Mouse (Mus musculus) erythroblast, adult 5-6 weeks (primary cell): ENCODE data around the gene Olfr320. TPM values are rescaled to one million over a fixed set of nuclear protein-coding genes. Genes with fewer than 3 reads are reported as not detected.
"Not testable (repeated sequence)": the region's sequence is repeated elsewhere in the genome, so short reads cannot be mapped to it uniquely, and the experiment has no call there.

ENCODE experiments used
- ATAC-seq: replicated peaks from 2 replicates; pipeline ENCODE4 v1.8.0; 2016; ENCODE audit warnings: moderate number of reproducible peaks, mild to moderate bottlenecking, moderate TSS enrichment, inconsistent platforms; ENCODE audit not compliant: poor library complexity, low FRiP score, severe bottlenecking
- total RNA-seq, 2 experiments: library from RNA; stranded (forward) in 1 of 2; stranded (reverse) in 1 of 2; fragments of 150-400 nt in 1 of 2; fragments of 200-764, 138-1000 nt in 1 of 2; gene quantifications; 2 replicates each; pipeline versions ENCODE4 v1.2.3 to v1.2.4; 2015 to 2017; ENCODE audit warnings: low replicate concordance in 2 of 2

Olfr320 gene
- not detected in 2 replicates for total RNA-seq (2015; ENCODE audit: low replicate concordance)
- not detected in 2 replicates for total RNA-seq (2017; ENCODE audit: low replicate concordance)

GRCm38 (mm10) chr11:58680799-58681198 lies at the start of gene Olfr320:
Olfr320 (plus strand) TSS chr11:58681099.
- ATAC-seq: no peak

- ATAC-seq: no peak
Observed at GRCm38 (mm10) chr11:58634878-58635277, 46.0 kb upstream of the Olfr320 start.

GRCm38 (mm10) chr11:58636376-58636977 lies 44.4 kb upstream of the Olfr320 start:
- peak; percentile 63 for ATAC-seq

GRCm38 (mm10) chr11:58638176-58638701 lies 42.7 kb upstream of the Olfr320 start:
- no peak for ATAC-seq

GRCm38 (mm10) chr11:58640272-58640867 lies 40.5 kb upstream of the Olfr320 start, which contains the start of gene Trim58:
Trim58 (plus strand) TSS chr11:58640465.
- ATAC-seq: peak; percentile 54

- peak; percentile 48 for ATAC-seq
Observed at GRCm38 (mm10) chr11:58641057-58641456, 39.8 kb upstream of the Olfr320 start.

GRCm38 (mm10) chr11:58641638-58642358 lies 39.1 kb upstream of the Olfr320 start:
- peak; percentile 77 for ATAC-seq

- peak; percentile 43 for ATAC-seq
Observed at GRCm38 (mm10) chr11:58643350-58643749, 37.5 kb upstream of the Olfr320 start.

GRCm38 (mm10) chr11:58655151-58655550 lies 25.7 kb upstream of the Olfr320 start:
- ATAC-seq: no peak; the same call in 1 of the 2 replicates

GRCm38 (mm10) chr11:58658596-58658995 lies 22.3 kb upstream of the Olfr320 start, which contains the start of gene Olfr322:
Olfr322 (plus strand) TSS chr11:58658782.
- no peak for ATAC-seq

GRCm38 (mm10) chr11:58669252-58669651 lies 11.6 kb upstream of the Olfr320 start:
- no peak for ATAC-seq

GRCm38 (mm10) chr11:58671825-58672224 lies 9.1 kb upstream of the Olfr320 start:
- ATAC-seq: no peak

- ATAC-seq: no peak
Observed at GRCm38 (mm10) chr11:58698862-58699261, 18.0 kb downstream of the Olfr320 start, which contains the start of gene Olfr319. Olfr319 (plus strand) TSS chr11:58699162.

- no peak for ATAC-seq
Observed at GRCm38 (mm10) chr11:58709086-58709485, 28.2 kb downstream of the Olfr320 start.

GRCm38 (mm10) chr11:58717723-58718122 lies 36.8 kb downstream of the Olfr320 start:
- not testable (repeated sequence) for ATAC-seq

GRCm38 (mm10) chr11:58719701-58720100 lies 38.8 kb downstream of the Olfr320 start:
- ATAC-seq: no peak

- no peak for ATAC-seq
Observed at GRCm38 (mm10) chr11:58723914-58724313, 43.0 kb downstream of the Olfr320 start, which contains the start of gene Olfr318. Olfr318 (minus strand) TSS chr11:58724014.

- not testable (repeated sequence) for ATAC-seq
Observed at GRCm38 (mm10) chr11:58727896-58728650, 47.2 kb downstream of the Olfr320 start.

GRCm38 (mm10) chr11:58733372-58733771 lies 52.5 kb downstream of the Olfr320 start:
- no peak for ATAC-seq
